Mouse (Mus musculus): ENCODE results near the gene Bod1l.

GRCm38 (mm10) chr5:41790517-41790916, 53.6 kb downstream of the Bod1l start:
- TF ChIP-seq MAZ (IDR thresholded peaks at IDR 0.05; ENCODE audit: low read depth, low read length) (no peak), CHD2 (IDR thresholded peaks at IDR 0.05; ENCODE audit: low read length) (no peak), ZMIZ1 (IDR thresholded peaks at IDR 0.05; ENCODE audit: low read depth, low read length) (no peak), CTCF (IDR thresholded peaks at IDR 0.05 in 2 of 3, conservative IDR thresholded peaks at IDR 0.05 in 1 of 3; ENCODE audit: control insufficient read depth in 1 of 3, insufficient read depth in 1 of 3, low read depth in 2 of 3, low read length in 3 of 3, poor library complexity in 1 of 3, severe bottlenecking in 1 of 3) (no peak), ZNF384 (IDR thresholded peaks at IDR 0.05; ENCODE audit: low read depth, low read length) (no peak), POLR2AphosphoS2 (IDR thresholded peaks at IDR 0.05; ENCODE audit: low read length) (no peak), TAL1 (IDR thresholded peaks at IDR 0.05; ENCODE audit: low read length) (no peak), RAD21 (IDR thresholded peaks at IDR 0.05; ENCODE audit: low read depth, low read length) (no peak), MYC (IDR thresholded peaks at IDR 0.05; ENCODE audit: low read depth, low read length) (no peak), HCFC1 (IDR thresholded peaks at IDR 0.05; ENCODE audit: low read depth, low read length) (no peak), POLR2AphosphoS5 (IDR thresholded peaks at IDR 0.05; ENCODE audit: borderline replicate concordance, low read depth, low read length) (no peak), ZC3H11A (IDR thresholded peaks at IDR 0.05; ENCODE audit: low read depth, low read length) (no peak), POLR2A (IDR thresholded peaks at IDR 0.05; ENCODE audit: control insufficient read depth in 1 of 2, insufficient read depth in 1 of 2, low read depth in 1 of 2, low read length in 2 of 2, poor library complexity in 1 of 2) (no peak), ZKSCAN1 (IDR thresholded peaks at IDR 0.05; ENCODE audit: low read depth, low read length) (no peak)
